9 mouse cellular contexts compared by ENCODE assay signal in the genomic region with DNA sequence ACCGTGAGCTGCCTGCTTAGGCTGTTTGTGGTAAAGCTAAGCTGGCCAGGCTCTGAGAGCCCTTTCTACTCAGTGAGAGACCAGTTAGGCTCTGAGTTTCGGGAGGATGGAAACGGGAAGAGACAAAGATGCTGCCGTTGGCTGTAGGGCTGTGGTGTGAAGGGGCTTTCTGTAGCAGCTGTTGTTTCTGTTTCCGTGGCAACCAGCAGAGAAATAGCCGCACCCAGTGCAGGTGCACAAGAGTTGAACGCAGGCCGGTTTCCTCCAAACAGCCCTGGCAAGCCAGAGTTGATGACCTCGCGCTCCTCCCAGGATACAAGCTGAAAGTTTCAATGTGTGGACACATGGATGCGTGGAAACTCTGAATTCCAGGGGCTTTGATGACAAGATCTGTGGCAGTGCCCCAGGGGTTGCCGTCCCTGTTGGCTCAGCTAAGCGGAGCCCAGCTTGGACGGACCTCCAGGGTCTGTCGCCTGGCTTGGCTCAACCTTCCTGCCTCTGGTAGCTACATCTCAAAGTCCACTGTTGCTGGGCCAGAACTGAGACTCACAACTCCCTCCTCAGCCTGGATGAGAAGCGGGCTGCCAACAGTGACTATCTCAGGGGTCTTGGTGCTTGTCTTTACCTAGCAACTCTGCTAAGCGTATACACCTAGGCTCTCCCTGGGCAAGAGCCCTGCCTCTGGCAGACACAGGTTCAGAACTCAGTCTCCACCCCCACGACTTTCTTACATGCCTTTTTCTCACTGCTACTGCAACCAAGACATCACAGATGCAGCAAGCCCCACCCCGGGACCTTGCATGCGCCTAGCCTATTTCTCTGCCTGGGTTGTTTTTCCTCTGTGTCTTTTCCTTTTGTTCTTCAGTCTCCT.
DNase-seq lines count a peak whose midpoint lies in the region; ATAC-seq and TF ChIP-seq lines count a peak whose summit lies in the region.
"Had no signal": no experiment of that assay in that cellular context is flagged by ENCODE, and none has a peak within 500 bp of the region (broad histone marks: within the 10 kb centered on the region; RNA-seq: fewer than 3 reads in every experiment).

No protein-coding gene starts in this region.

- H3K36me3 ChIP-seq in forebrain, postnatal 0 days (ENCODE audit: insufficient read depth) = no peaks in the 10 kb centered on the region
- H3K36me3 ChIP-seq in hindbrain, embryonic 16.5 days (ENCODE audit: control insufficient read depth, insufficient read depth, low read length) = no peaks in the 10 kb centered on the region

- H3K9ac ChIP-seq in forebrain, postnatal 0 days = no peak overlapping the region
- no peak overlapping the region; the same call in 1 of the 2 replicates for H3K9ac ChIP-seq in hindbrain, embryonic 16.5 days (ENCODE audit: low read depth, low read length)

- H3K4me3 ChIP-seq in forebrain, postnatal 0 days (ENCODE audit: low read depth, low read length) = no peak overlapping the region
- H3K4me3 ChIP-seq in hindbrain, embryonic 16.5 days (ENCODE audit: low read length) = no peak overlapping the region
- H3K4me3 ChIP-seq: megakaryocyte, embryonic 14.5 days had no signal

- intact Hi-C loops in left cerebral cortex, postnatal 25 days (cut with DNase I) = no loop called here

- ATAC-seq in forebrain, postnatal 0 days = peak; percentile 62
- ATAC-seq in hindbrain, embryonic 16.5 days = peak; percentile 54

- no peak overlapping the region for H3K4me2 ChIP-seq in forebrain, postnatal 0 days (ENCODE audit: low read depth)
- H3K4me2 ChIP-seq in hindbrain, embryonic 16.5 days (ENCODE audit: low read length) = no peak overlapping the region

- no peak overlapping the region for H3K27ac ChIP-seq in forebrain, postnatal 0 days (ENCODE audit: low read depth, low read length)
- peak overlapping the region; percentile 44 for H3K27ac ChIP-seq in hindbrain, embryonic 16.5 days (ENCODE audit: low read depth, low read length)

- no peaks in the 10 kb centered on the region for H3K27me3 ChIP-seq in forebrain, postnatal 0 days (ENCODE audit: insufficient read depth, low read length)
- no peaks in the 10 kb centered on the region for H3K27me3 ChIP-seq in hindbrain, embryonic 16.5 days (replicated peaks; ENCODE audit: control insufficient read depth, insufficient read depth, low read length)

- TF ChIP-seq CTCF in forebrain, postnatal 0 days (IDR thresholded peaks at IDR 0.05; ENCODE audit: low read depth) = no peak

- DNase-seq in retina, postnatal 1 day = peak; percentile 70
- no peak for DNase-seq in retina, embryonic 14.5 days (ENCODE audit: low spot score)
- peak; percentile 62 for DNase-seq in forebrain, postnatal 0 days
- DNase-seq in lung, postnatal 36 days = peak; percentile 69
- peak; percentile 64 to 68 for DNase-seq in spleen, adult 18-20 months
- no peak for DNase-seq in right cerebral cortex, postnatal 36 days (ENCODE audit: low spot score in 2 of 2)
- DNase-seq in left cerebral cortex, postnatal 25 days (ENCODE audit: low spot score in 2 of 2) = no peak

- H3K4me1 ChIP-seq in forebrain, postnatal 0 days (ENCODE audit: insufficient read depth) = 0 out of 2 replicates have a peak, but pooled peaks cover 6% of the 10 kb centered on the region
- peaks cover 25% of the 10 kb centered on the region for H3K4me1 ChIP-seq in hindbrain, embryonic 16.5 days (ENCODE audit: control insufficient read depth, insufficient read depth, low read depth, low read length)

- 38% methylated on average over 20 of the region's 20 CpGs for WGBS in forebrain, postnatal 0 days
- WGBS in hindbrain, embryonic 16.5 days = 42% methylated on average over 20 of the region's 20 CpGs

- H3K9me3 ChIP-seq in forebrain, postnatal 0 days (ENCODE audit: low read length) = no peaks in the 10 kb centered on the region
- no peaks in the 10 kb centered on the region for H3K9me3 ChIP-seq in hindbrain, embryonic 16.5 days (ENCODE audit: control insufficient read depth, low read length)
- H3K9me3 ChIP-seq: megakaryocyte, embryonic 14.5 days had no signal

Comparison
In these comparisons a context has a peak if more than half of its experiments do, and no peak if none do; other contexts are left out.
1. DNase-seq: peak in retina, postnatal 1 day (single experiment), forebrain, postnatal 0 days (single experiment), lung, postnatal 36 days (single experiment) and spleen, adult 18-20 months (2 of 2); none in retina, embryonic 14.5 days (single experiment), right cerebral cortex, postnatal 36 days (0 of 2) and left cerebral cortex, postnatal 25 days (0 of 2).